Mouse (Mus musculus): ENCODE measurements around the gene C330021F23Rik.

GRCm38 (mm10) chr8:3586993-3587390 is 19.2 kb downstream of the C330021F23Rik start, which contains the start of gene Camsap3:
- TF ChIP-seq CTCF (IDR thresholded peaks at IDR 0.05) (no peak), POLR2A (IDR thresholded peaks at IDR 0.05; ENCODE audit: insufficient read depth, low read depth, low read length) (no peak)
